Mouse (Mus musculus): ENCODE measurements around the gene Fabp2. TPM values are rescaled to one million over a fixed set of nuclear protein-coding genes. Genes with fewer than 3 reads are reported as not detected.
A peak's percentile ranks its signal among the peaks of the same experiment; 100 is the strongest.
"Not testable (repeated sequence)": the region's sequence is repeated elsewhere in the genome, so short reads cannot be mapped to it uniquely, and the experiment has no call there.

The Fabp2 gene
- total RNA-seq, 2 experiments from 2014 or later = not detected

GRCm38 (mm10) chr3:122920572-122921435 is 25.9 kb downstream of the Fabp2 start:
- no peak for DNase-seq

GRCm38 (mm10) chr3:122921676-122922527 is 27.0 kb downstream of the Fabp2 start:
- DNase-seq = no peak

DNA sequence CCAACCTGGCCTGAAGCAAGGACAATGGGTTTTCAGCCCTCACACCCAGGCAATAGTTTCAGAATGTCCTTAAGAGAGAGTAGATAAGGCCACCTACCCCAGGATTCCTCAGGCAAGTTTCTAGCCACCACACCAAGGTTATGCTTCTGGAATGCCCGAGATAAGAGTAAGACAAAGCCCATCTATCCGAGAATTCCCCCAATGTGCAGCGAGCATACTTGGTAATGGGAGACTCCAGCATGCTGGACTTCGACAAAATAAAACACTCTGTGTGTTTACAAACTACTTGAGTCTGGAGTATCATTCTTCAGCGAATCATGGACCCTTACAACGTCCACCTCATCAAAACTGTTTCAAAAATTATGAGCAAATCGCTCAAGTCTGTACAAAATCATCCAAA is 28.3 kb downstream of the Fabp2 start:
- DNase-seq = no peak

- peak; percentile 99 for DNase-seq
These were observed 29.4 kb downstream of the Fabp2 start, which contains the start of gene 1810037I17Rik for GRCm38 (mm10) chr3:122924009-122924914. Gene 1810037I17Rik (plus strand): TSS chr3:122924203.

DNA sequence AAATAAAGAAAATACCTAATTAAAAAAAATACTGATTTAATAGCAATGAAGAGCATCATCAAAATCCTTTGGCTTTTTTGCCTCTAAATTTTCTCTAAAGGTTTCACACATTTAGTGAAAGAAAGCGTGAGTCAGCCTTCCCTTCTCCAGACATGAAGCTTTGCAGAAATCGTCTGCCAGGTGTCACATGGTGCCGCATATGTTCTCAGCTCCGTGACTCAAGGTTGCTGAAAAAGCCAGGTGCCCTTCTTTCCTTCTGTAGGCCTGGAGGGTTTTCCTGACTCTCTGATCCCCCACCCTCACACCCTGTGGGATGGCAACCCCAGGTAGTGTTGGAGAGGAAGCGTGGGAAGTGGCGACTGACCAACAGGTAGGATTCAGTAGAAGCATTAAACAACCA is 34.9 kb downstream of the Fabp2 start:
- DNase-seq = no peak

GRCm38 (mm10) chr3:122932466-122932865 is 37.6 kb downstream of the Fabp2 start:
- DNase-seq = no peak

DNA sequence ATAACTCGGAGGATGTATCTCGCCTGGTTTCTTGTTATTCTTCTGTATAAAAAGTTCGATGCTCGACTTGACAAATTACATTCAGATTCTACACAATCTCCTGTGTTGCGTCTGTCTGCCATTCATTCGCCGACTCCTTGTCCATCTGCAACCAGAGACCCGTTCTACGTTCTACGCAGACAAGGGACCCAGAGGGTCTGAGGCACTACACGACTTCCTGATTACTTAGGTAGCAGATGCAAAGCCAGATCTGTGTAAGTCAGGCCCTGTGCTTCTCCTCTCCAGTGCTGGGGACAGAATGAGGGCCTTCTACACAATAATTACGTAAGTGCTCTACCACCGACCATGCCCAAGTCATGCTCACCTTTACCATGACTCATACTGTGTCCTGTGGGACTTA is 42.3 kb downstream of the Fabp2 start:
- not testable (repeated sequence) for DNase-seq

GRCm38 (mm10) chr3:122939215-122939614 is 44.3 kb downstream of the Fabp2 start:
- DNase-seq = peak; percentile 77

GRCm38 (mm10) chr3:122943387-122943890 is 48.6 kb downstream of the Fabp2 start:
- no peak for DNase-seq

Other genes with a start within 250 kb of the Fabp2 start
- gene Pde5a, start 166.1 kb upstream of the Fabp2 start, total RNA-seq (2021) = 10 to 100 TPM in 1 of 2 experiments, 1 to 10 TPM in 1; 9.7 to 10.1 TPM
- gene Gm10959, start 24.3 kb downstream of the Fabp2 start, total RNA-seq (2021) = not detected
- gene 1810037I17Rik, start 29.1 kb downstream of the Fabp2 start, total RNA-seq (2021) = 10 to 100 TPM; 95.1 to 95.6 TPM
- gene Usp53, start 89.4 kb downstream of the Fabp2 start, total RNA-seq (2021) = 1 to 10 TPM; 7.4 to 10.0 TPM
- gene Myoz2, start 139.9 kb downstream of the Fabp2 start, total RNA-seq (2021) = 100 to 1,000 TPM; 792 to 841 TPM

Measured in heart, postnatal 4 days (tissue).